Mouse (Mus musculus): ENCODE data around the gene Sf1. TPM values are rescaled to one million over a fixed set of nuclear protein-coding genes. Genes with fewer than 3 reads are reported as not detected.
A peak's percentile ranks its signal among the peaks of the same experiment; 100 is the strongest.

Sf1 gene
- polyA plus RNA-seq (2014; fragmentation: Nextera tagmentation; extraction: Ambion mirVana), result 127 and 183 TPM in 2 replicates

- Histone ChIP-seq H3K36me3 (ENCODE audit: control insufficient read depth, insufficient read depth, low read length) (peaks cover 37% of the 10 kb centered on the region), H3K4me1 (ENCODE audit: control insufficient read depth, insufficient read depth, low read length) (peaks cover 22% of the 10 kb centered on the region; the same call in 1 of the 2 replicates), H3K4me3 (ENCODE audit: low read length) (peak within 1 kb of the TSS; percentile 99), H3K4me2 (replicated peaks; ENCODE audit: low read depth, low read length) (peak within 1 kb of the TSS; percentile 85), H3K9ac (ENCODE audit: low read depth, low read length) (peak within 1 kb of the TSS; percentile 99), H3K9me3 (ENCODE audit: control insufficient read depth, low read length) (no peaks in the 10 kb centered on the region), H3K27me3 (ENCODE audit: control insufficient read depth, insufficient read depth, low read length) (no peaks in the 10 kb centered on the region), H3K27ac (ENCODE audit: low read depth, low read length) (peak within 1 kb of the TSS; percentile 99)
- WGBS, result under 1% methylated on average over 83 of the region's 85 CpGs
- peak; percentile 98 for ATAC-seq (ENCODE audit: low FRiP score, low TSS enrichment)
Observed at GRCm38 (mm10) chr19:6363411-6364240, at the start of gene Sf1. Sf1 (plus strand) TSS chr19:6363690.

DNA sequence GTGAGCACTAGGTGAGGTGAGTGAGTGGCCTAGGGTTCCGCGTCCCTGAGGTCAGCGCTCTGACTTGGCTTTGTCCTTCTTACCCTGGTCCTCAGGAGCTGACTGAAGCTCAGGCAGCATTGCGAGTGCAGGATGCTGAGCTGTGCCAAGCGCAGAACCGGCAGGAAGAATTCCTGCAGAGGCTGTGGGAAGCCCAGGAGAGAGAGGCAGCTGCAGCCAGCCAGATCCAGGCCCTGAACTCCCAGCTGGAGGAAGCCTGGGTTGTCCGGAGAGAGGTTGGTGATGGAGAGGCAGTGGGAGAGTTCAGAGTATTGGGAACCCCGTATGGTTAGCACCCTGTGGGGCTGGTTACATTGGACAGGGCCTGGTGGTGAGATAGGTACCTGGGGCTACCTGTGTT, 49.7 kb upstream of the Sf1 start:
- Histone ChIP-seq H3K9ac (ENCODE audit: low read depth, low read length) (no peak overlapping the region), H3K9me3 (ENCODE audit: control insufficient read depth, low read length) (no peaks in the 10 kb centered on the region), H3K27ac (ENCODE audit: low read depth, low read length) (no peak overlapping the region), H3K27me3 (ENCODE audit: control insufficient read depth, insufficient read depth, low read length) (no peaks in the 10 kb centered on the region), H3K4me1 (ENCODE audit: control insufficient read depth, insufficient read depth, low read length) (no peaks in the 10 kb centered on the region), H3K4me3 (ENCODE audit: low read length) (no peak overlapping the region), H3K36me3 (ENCODE audit: control insufficient read depth, insufficient read depth, low read length) (peaks cover 66% of the 10 kb centered on the region), H3K4me2 (replicated peaks; ENCODE audit: low read depth, low read length) (no peak overlapping the region)
- WGBS, result 92% methylated on average over 8 of the region's 8 CpGs
- no peak for ATAC-seq (ENCODE audit: low FRiP score, low TSS enrichment)

DNA sequence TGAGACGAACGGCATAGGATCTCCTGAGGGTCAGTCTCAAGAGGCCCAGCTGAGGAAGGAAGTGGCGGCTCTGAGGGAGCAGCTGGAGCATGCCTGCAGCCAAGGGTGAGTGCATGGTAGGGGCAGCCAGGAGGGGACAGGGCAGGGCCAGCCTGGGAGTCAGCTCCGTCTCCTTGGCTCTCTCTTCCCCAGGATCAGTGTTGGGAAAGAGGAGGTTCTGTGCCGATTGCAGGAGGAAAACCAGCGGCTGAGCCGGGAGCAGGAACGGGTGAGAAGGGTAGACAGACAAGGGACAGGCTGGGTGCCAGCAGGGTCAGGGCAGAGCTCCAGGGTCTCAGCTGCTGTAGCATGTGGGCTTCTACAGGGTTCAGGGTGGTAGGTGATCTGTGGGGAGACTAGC, 49.0 kb upstream of the Sf1 start:
- ATAC-seq (ENCODE audit: low FRiP score, low TSS enrichment), result no peak
- H3K9me3 ChIP-seq (ENCODE audit: control insufficient read depth, low read length), result no peaks in the 10 kb centered on the region
- no peaks in the 10 kb centered on the region for H3K4me1 ChIP-seq (ENCODE audit: control insufficient read depth, insufficient read depth, low read length)
- H3K27ac ChIP-seq (ENCODE audit: low read depth, low read length), result no peak overlapping the region
- H3K27me3 ChIP-seq (ENCODE audit: control insufficient read depth, insufficient read depth, low read length), result no peaks in the 10 kb centered on the region
- no peak overlapping the region for H3K4me2 ChIP-seq (replicated peaks; ENCODE audit: low read depth, low read length)
- H3K36me3 ChIP-seq (ENCODE audit: control insufficient read depth, insufficient read depth, low read length), result peaks cover 67% of the 10 kb centered on the region
- no peak overlapping the region for H3K9ac ChIP-seq (ENCODE audit: low read depth, low read length)
- H3K4me3 ChIP-seq (ENCODE audit: low read length), result no peak overlapping the region
- 74% methylated on average over 8 of the region's 8 CpGs for WGBS

DNA sequence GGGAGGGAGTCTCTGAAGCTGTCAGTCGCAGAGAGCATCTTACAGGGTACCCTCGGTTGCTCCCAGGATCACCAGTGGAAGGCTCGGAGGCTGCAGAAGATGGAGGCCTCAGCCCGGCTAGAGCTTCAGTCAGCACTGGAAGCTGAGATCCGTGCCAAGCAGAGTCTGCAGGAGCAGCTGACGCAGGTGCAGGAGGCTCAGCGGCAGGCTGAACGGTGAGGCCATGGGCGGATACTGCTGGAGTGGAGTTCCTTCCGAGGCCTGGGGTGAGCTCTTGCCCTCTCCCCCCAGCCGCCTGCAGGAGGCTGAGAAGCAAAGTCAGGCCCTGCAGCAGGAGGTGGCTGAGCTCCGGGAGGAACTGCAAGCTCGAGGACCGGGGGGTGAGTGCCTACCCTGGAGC, 47.9 kb upstream of the Sf1 start:
- H3K27ac ChIP-seq (ENCODE audit: low read depth, low read length), result no peak overlapping the region
- WGBS, result 81% methylated on average over 14 of the region's 14 CpGs
- ATAC-seq (ENCODE audit: low FRiP score, low TSS enrichment), result no peak

DNA sequence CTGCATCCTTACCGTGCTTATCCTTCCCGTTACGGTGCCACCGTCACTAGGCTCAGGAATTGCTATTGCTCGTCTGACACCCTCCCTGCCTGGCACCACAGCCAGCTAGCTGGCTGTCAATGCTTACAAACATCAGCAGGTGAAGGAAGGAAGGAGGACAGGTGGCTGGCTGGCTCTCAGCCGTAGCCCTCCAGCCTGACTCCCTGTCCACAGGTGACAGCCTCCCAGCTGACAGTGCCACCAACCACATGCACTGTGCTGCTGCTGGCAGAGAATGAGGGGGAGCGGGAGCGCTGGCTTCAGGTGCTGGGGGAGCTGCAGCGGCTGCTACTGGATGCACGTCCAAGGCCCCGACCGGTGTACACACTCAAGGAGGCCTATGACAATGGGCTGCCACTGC, 45.3 kb upstream of the Sf1 start:
- H3K4me3 ChIP-seq (ENCODE audit: low read length), result no peak overlapping the region
- H3K36me3 ChIP-seq (ENCODE audit: control insufficient read depth, insufficient read depth, low read length), result peaks cover 67% of the 10 kb centered on the region
- H3K27ac ChIP-seq (ENCODE audit: low read depth, low read length), result no peak overlapping the region
- no peaks in the 10 kb centered on the region for H3K27me3 ChIP-seq (ENCODE audit: control insufficient read depth, insufficient read depth, low read length)
- H3K9ac ChIP-seq (ENCODE audit: low read depth, low read length), result no peak overlapping the region
- H3K4me2 ChIP-seq (replicated peaks; ENCODE audit: low read depth, low read length), result no peak overlapping the region
- no peaks in the 10 kb centered on the region for H3K4me1 ChIP-seq (ENCODE audit: control insufficient read depth, insufficient read depth, low read length)
- 91% methylated on average over 12 of the region's 12 CpGs for WGBS
- no peak for ATAC-seq (ENCODE audit: low FRiP score, low TSS enrichment)
- no peaks in the 10 kb centered on the region for H3K9me3 ChIP-seq (ENCODE audit: control insufficient read depth, low read length)

More for the DNA sequence above, 47.9 kb upstream of the Sf1 start:
- Histone ChIP-seq H3K36me3 (ENCODE audit: control insufficient read depth, insufficient read depth, low read length) (peaks cover 72% of the 10 kb centered on the region), H3K4me1 (ENCODE audit: control insufficient read depth, insufficient read depth, low read length) (no peaks in the 10 kb centered on the region), H3K4me2 (replicated peaks; ENCODE audit: low read depth, low read length) (no peak overlapping the region), H3K9ac (ENCODE audit: low read depth, low read length) (no peak overlapping the region), H3K27me3 (ENCODE audit: control insufficient read depth, insufficient read depth, low read length) (no peaks in the 10 kb centered on the region), H3K4me3 (ENCODE audit: low read length) (no peak overlapping the region), H3K9me3 (ENCODE audit: control insufficient read depth, low read length) (no peaks in the 10 kb centered on the region)

DNA sequence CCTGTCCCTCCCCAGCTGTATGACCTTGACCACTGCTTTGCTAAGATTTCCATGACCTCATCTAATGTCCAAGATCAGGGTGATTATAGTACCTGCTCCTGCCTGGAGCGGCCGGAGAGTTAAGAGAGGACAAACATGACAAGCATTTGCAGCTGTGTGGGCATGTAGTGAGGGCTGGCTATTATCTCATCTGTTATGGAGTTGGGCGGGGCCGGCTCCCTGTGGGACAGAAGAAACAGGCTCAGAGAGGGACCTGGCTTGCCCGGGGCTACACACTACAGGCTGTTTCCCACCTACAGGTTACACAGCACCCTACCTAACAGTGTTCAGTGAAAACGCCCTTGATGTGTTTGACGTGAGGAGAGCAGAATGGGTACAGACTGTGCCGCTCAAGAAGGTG, 42.1 kb upstream of the Sf1 start:
- Histone ChIP-seq H3K4me3 (ENCODE audit: low read length) (no peak overlapping the region), H3K4me1 (ENCODE audit: control insufficient read depth, insufficient read depth, low read length) (no peaks in the 10 kb centered on the region), H3K9me3 (ENCODE audit: control insufficient read depth, low read length) (no peaks in the 10 kb centered on the region), H3K4me2 (replicated peaks; ENCODE audit: low read depth, low read length) (no peak overlapping the region), H3K27me3 (ENCODE audit: control insufficient read depth, insufficient read depth, low read length) (no peaks in the 10 kb centered on the region), H3K9ac (ENCODE audit: low read depth, low read length) (no peak overlapping the region), H3K27ac (ENCODE audit: low read depth, low read length) (no peak overlapping the region), H3K36me3 (ENCODE audit: control insufficient read depth, insufficient read depth, low read length) (peaks cover 38% of the 10 kb centered on the region)
- no peak for ATAC-seq (ENCODE audit: low FRiP score, low TSS enrichment)
- 85% methylated on average over 8 of the region's 8 CpGs for WGBS

GRCm38 (mm10) chr19:6321786-6322621, 41.5 kb upstream of the Sf1 start:
- no peak overlapping the region for H3K27ac ChIP-seq (ENCODE audit: low read depth, low read length)
- H3K4me3 ChIP-seq (ENCODE audit: low read length), result no peak overlapping the region
- H3K4me1 ChIP-seq (ENCODE audit: control insufficient read depth, insufficient read depth, low read length), result no peaks in the 10 kb centered on the region
- no peaks in the 10 kb centered on the region for H3K27me3 ChIP-seq (ENCODE audit: control insufficient read depth, insufficient read depth, low read length)
- 76% methylated on average over 33 of the region's 33 CpGs for WGBS
- no peak overlapping the region for H3K9ac ChIP-seq (ENCODE audit: low read depth, low read length)
- H3K9me3 ChIP-seq (ENCODE audit: control insufficient read depth, low read length), result no peaks in the 10 kb centered on the region
- peak; percentile 41; the same call in 1 of the 2 replicates for ATAC-seq (ENCODE audit: low FRiP score, low TSS enrichment)
- no peak overlapping the region for H3K4me2 ChIP-seq (replicated peaks; ENCODE audit: low read depth, low read length)
- H3K36me3 ChIP-seq (ENCODE audit: control insufficient read depth, insufficient read depth, low read length), result peaks cover 33% of the 10 kb centered on the region

DNA sequence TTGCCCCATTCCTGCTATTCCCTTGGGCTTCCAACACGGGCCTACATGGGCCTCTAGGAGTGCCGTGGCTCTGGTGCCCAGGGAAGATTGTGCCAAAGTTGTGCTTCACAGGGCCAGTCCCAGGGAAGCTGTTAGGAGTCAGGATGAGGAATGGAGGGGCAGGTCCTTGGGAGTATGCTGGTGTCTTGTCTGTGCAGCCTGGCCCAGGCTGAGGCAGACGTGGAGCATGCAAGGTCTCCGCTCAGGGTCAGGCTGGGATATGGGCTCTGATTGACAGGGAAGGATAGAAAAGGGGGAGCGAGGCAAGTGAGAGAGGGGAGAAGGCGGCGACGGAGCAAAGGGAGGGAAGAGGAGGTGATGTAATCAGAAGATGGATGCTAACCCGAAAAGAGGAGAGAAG, 38.7 kb upstream of the Sf1 start:
- Histone ChIP-seq H3K36me3 (ENCODE audit: control insufficient read depth, insufficient read depth, low read length) (peaks cover 18% of the 10 kb centered on the region), H3K27ac (ENCODE audit: low read depth, low read length) (no peak overlapping the region)
- 82% methylated on average over 9 of the region's 9 CpGs for WGBS

DNA sequence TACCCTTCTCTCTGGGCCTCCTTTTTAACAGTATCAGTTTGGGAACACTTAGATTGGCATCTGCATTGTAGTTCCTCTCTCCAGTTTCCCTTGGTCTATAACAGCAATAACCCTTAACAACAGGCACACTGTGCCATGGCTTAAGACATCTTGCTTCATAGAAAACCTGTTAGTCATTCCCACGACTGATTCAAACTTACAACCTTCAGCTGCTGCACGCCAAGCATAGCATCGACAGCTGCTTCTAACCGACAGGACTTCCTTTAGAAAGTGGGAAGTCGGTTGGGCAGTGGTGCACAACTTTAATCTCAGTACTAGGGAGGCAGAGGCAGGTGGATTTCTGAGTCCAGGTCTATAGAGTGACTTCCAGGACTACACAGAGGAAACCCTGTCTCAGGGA, 32.3 kb upstream of the Sf1 start:
- no peak for ATAC-seq (ENCODE audit: low FRiP score, low TSS enrichment)

More for the DNA sequence above, 38.7 kb upstream of the Sf1 start:
- H3K27me3 ChIP-seq (ENCODE audit: control insufficient read depth, insufficient read depth, low read length), result no peaks in the 10 kb centered on the region
- H3K9ac ChIP-seq (ENCODE audit: low read depth, low read length), result no peak overlapping the region
- no peaks in the 10 kb centered on the region for H3K9me3 ChIP-seq (ENCODE audit: control insufficient read depth, low read length)
- ATAC-seq (ENCODE audit: low FRiP score, low TSS enrichment), result no peak
- no peak overlapping the region for H3K4me2 ChIP-seq (replicated peaks; ENCODE audit: low read depth, low read length)
- H3K4me1 ChIP-seq (ENCODE audit: control insufficient read depth, insufficient read depth, low read length), result no peaks in the 10 kb centered on the region
- H3K4me3 ChIP-seq (ENCODE audit: low read length), result no peak overlapping the region

More for the DNA sequence above, 32.3 kb upstream of the Sf1 start:
- Histone ChIP-seq H3K27me3 (ENCODE audit: control insufficient read depth, insufficient read depth, low read length) (no peaks in the 10 kb centered on the region), H3K4me3 (ENCODE audit: low read length) (no peak overlapping the region), H3K9ac (ENCODE audit: low read depth, low read length) (no peak overlapping the region), H3K27ac (ENCODE audit: low read depth, low read length) (no peak overlapping the region), H3K36me3 (ENCODE audit: control insufficient read depth, insufficient read depth, low read length) (no peaks in the 10 kb centered on the region), H3K9me3 (ENCODE audit: control insufficient read depth, low read length) (no peaks in the 10 kb centered on the region), H3K4me1 (ENCODE audit: control insufficient read depth, insufficient read depth, low read length) (peaks cover 15% of the 10 kb centered on the region), H3K4me2 (replicated peaks; ENCODE audit: low read depth, low read length) (no peak overlapping the region; the same call in 1 of the 2 replicates)
- WGBS, result 60% methylated on average over 5 of the region's 5 CpGs
